In the genomic region with DNA sequence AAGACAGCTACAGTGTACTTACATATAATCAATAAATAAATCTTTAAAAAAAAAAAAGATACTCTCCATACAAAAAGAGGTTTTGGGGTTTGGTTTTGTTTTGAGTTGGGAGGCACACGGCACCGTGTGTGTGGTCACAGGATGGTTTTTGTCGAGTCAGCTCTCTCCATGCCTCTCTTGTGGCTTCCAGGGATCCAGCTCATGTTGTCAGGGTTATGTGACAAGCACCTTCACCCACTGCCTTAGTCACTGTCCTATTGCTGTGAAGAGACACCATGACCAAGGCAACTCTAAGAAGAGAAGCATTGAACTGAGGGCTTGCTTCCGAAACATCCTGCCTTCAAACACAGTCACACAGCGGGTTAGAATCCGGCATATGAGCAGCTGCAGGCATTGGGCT, we compare ENCODE assay signal across 27 mouse cellular contexts.
"Had no signal": no experiment of that assay in that cellular context is flagged by ENCODE, and none has a peak within 500 bp of the region (broad histone marks: within the 10 kb centered on the region; RNA-seq: fewer than 3 reads in every experiment).

No protein-coding gene starts in this region.

- DNase-seq: gastrocnemius, postnatal 14 days; gastrocnemius, postnatal 36 days; heart, adult 11 months; heart, adult 2 months; heart, postnatal 10 days; heart, postnatal 4 days; kidney, adult 11 months; kidney, adult 2 months; kidney, adult 9 months; kidney, postnatal 14 days; kidney, postnatal 36 days; layer of hippocampus, adult 9-11 months; layer of hippocampus, postnatal 36 days; left cerebral cortex, postnatal 4 days; liver, embryonic 13.5 days had no signal

- H3K9me3 ChIP-seq: heart, embryonic 10.5 days; heart, embryonic 12.5 days; hindbrain, embryonic 10.5 days; hindbrain, embryonic 12.5 days; kidney, embryonic 15.5 days; limb, embryonic 15.5 days; liver, embryonic 13.5 days; liver, embryonic 15.5 days had no signal

- ATAC-seq: hindbrain, embryonic 16.5 days; intestine, embryonic 16.5 days had no signal

- H3K4me2 ChIP-seq: heart, embryonic 12.5 days; hindbrain, embryonic 12.5 days; hindbrain, embryonic 14.5 days; kidney, embryonic 15.5 days; limb, embryonic 13.5 days; limb, embryonic 15.5 days; liver, embryonic 13.5 days; liver, embryonic 15.5 days had no signal

- H3K36me3 ChIP-seq: heart, embryonic 10.5 days; heart, embryonic 12.5 days; hindbrain, embryonic 10.5 days; hindbrain, embryonic 12.5 days; kidney, embryonic 15.5 days; limb, embryonic 13.5 days; limb, embryonic 15.5 days; liver, embryonic 13.5 days; liver, embryonic 15.5 days had no signal

- H3K9ac ChIP-seq: heart, embryonic 12.5 days; hindbrain, embryonic 12.5 days; hindbrain, embryonic 14.5 days; kidney, embryonic 15.5 days; limb, embryonic 13.5 days; limb, embryonic 15.5 days; liver, embryonic 13.5 days; liver, embryonic 15.5 days had no signal

- H3K4me1 ChIP-seq: kidney, embryonic 15.5 days; limb, embryonic 13.5 days; limb, embryonic 15.5 days had no signal

- H3K27ac ChIP-seq: heart, adult 2 months; heart, embryonic 10.5 days; hindbrain, embryonic 10.5 days; hindbrain, embryonic 12.5 days; hindbrain, embryonic 14.5 days; kidney, embryonic 15.5 days; kidney, postnatal 0 days; limb, embryonic 13.5 days; limb, embryonic 15.5 days; liver, embryonic 13.5 days; liver, embryonic 15.5 days had no signal

- H3K27me3 ChIP-seq: heart, embryonic 12.5 days; hindbrain, embryonic 12.5 days; kidney, embryonic 15.5 days; limb, embryonic 13.5 days; limb, embryonic 15.5 days; liver, embryonic 13.5 days; liver, embryonic 15.5 days had no signal

- H3K4me3 ChIP-seq: heart, adult 2 months; heart, embryonic 10.5 days; heart, embryonic 12.5 days; hindbrain, embryonic 10.5 days; hindbrain, embryonic 12.5 days; kidney, embryonic 15.5 days; limb, embryonic 13.5 days; limb, embryonic 15.5 days; liver, embryonic 13.5 days; liver, embryonic 15.5 days had no signal
